20 mouse cellular contexts compared by ENCODE assay signal in the genomic region with DNA sequence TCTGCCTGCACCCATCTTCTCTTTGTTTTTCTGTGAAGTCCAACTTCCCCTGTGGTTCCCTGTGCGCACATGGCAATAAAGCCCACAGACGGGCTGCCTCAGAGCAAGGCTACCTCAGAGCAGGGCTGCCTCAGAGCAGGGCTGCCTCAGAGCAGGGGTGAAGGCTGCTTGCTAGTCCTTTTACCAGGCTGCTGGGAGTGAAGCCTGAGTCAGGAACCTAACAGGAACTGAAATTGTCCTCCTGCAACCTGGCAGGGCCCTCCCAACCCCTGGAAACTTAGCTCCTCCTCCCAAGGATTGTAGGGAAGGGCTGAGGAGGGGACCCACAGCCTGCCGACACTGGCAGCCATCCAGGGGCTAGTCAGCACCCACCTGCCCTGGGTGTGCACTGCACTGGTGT.
A peak's percentile ranks its signal among the peaks of the same experiment; 100 is the strongest.
DNase-seq lines count a peak whose midpoint lies in the region; ATAC-seq lines count a peak whose summit lies in the region.
"Had no signal": no experiment of that assay in that cellular context is flagged by ENCODE, and none has a peak within 500 bp of the region (broad histone marks: within the 10 kb centered on the region; RNA-seq: fewer than 3 reads in every experiment).

No protein-coding gene starts in this region.

- no peak overlapping the region for H3K4me2 ChIP-seq in kidney, embryonic 16.5 days (replicated peaks; ENCODE audit: low read depth, low read length)
- H3K4me2 ChIP-seq in intestine, embryonic 15.5 days (replicated peaks): no peak overlapping the region
- H3K4me2 ChIP-seq in stomach, embryonic 14.5 days (replicated peaks; ENCODE audit: low read depth, low read length): no peak overlapping the region
- H3K4me2 ChIP-seq: hindbrain, embryonic 14.5 days; liver, embryonic 13.5 days; midbrain, embryonic 13.5 days had no signal

- H3K4me1 ChIP-seq in kidney, embryonic 16.5 days (ENCODE audit: insufficient read depth, low read length): peaks cover 58% of the 10 kb centered on the region
- peaks cover 31% of the 10 kb centered on the region for H3K4me1 ChIP-seq in intestine, embryonic 15.5 days (replicated peaks)
- peaks cover 14% of the 10 kb centered on the region for H3K4me1 ChIP-seq in stomach, embryonic 14.5 days (ENCODE audit: control insufficient read depth, insufficient read depth, low read length)

- H3K27me3 ChIP-seq in kidney, embryonic 16.5 days (ENCODE audit: insufficient read depth, low read length): no peaks in the 10 kb centered on the region
- no peaks in the 10 kb centered on the region for H3K27me3 ChIP-seq in intestine, embryonic 15.5 days (replicated peaks)
- no peaks in the 10 kb centered on the region for H3K27me3 ChIP-seq in stomach, embryonic 14.5 days (ENCODE audit: control insufficient read depth, insufficient read depth, low read length)
- H3K27me3 ChIP-seq: midbrain, embryonic 13.5 days had no signal

- H3K4me3 ChIP-seq in kidney, embryonic 16.5 days (ENCODE audit: low read length): no peak overlapping the region
- H3K4me3 ChIP-seq in intestine, embryonic 15.5 days (replicated peaks): no peak overlapping the region
- no peak overlapping the region for H3K4me3 ChIP-seq in stomach, embryonic 14.5 days (ENCODE audit: low read depth, low read length)
- H3K4me3 ChIP-seq: heart, adult 2 months; liver, embryonic 13.5 days; megakaryocyte, embryonic 14.5 days; midbrain, embryonic 13.5 days had no signal

- WGBS in kidney, embryonic 16.5 days: 41% methylated on average over 3 of the region's 3 CpGs
- WGBS in intestine, embryonic 15.5 days: 49% methylated on average over 3 of the region's 3 CpGs
- WGBS in stomach, embryonic 14.5 days: 56% methylated on average over 3 of the region's 3 CpGs

- H3K36me3 ChIP-seq in kidney, embryonic 16.5 days (ENCODE audit: insufficient read depth, low read length): no peaks in the 10 kb centered on the region
- no peaks in the 10 kb centered on the region for H3K36me3 ChIP-seq in intestine, embryonic 15.5 days
- H3K36me3 ChIP-seq in stomach, embryonic 14.5 days (ENCODE audit: control insufficient read depth, insufficient read depth, low read length): no peaks in the 10 kb centered on the region
- H3K36me3 ChIP-seq: liver, embryonic 13.5 days had no signal

- no peak for DNase-seq in kidney, postnatal 36 days
- DNase-seq in spleen, postnatal 4 days (ENCODE audit: low spot score in 2 of 2): no peak
- no peak for DNase-seq in T-cell, adult 2 months (ENCODE audit: low spot score)
- DNase-seq: adrenal gland, postnatal 25 days; cerebellum, adult 8-10 months; cerebellum, postnatal 36 days; gastrocnemius, postnatal 14 days; heart, adult 2 months; layer of hippocampus, adult 9-11 months; liver, embryonic 13.5 days; lung, postnatal 10 days had no signal

- H3K9me3 ChIP-seq in kidney, embryonic 16.5 days (ENCODE audit: low read length): no peaks in the 10 kb centered on the region
- H3K9me3 ChIP-seq in intestine, embryonic 15.5 days: no peaks in the 10 kb centered on the region
- no peaks in the 10 kb centered on the region for H3K9me3 ChIP-seq in stomach, embryonic 14.5 days (ENCODE audit: control insufficient read depth, low read depth, low read length)
- H3K9me3 ChIP-seq: liver, embryonic 13.5 days; megakaryocyte, embryonic 14.5 days; midbrain, embryonic 13.5 days had no signal

- peak overlapping the region; percentile 42; the same call in 1 of the 2 replicates for H3K27ac ChIP-seq in kidney, embryonic 16.5 days (ENCODE audit: low read length)
- H3K27ac ChIP-seq in intestine, embryonic 15.5 days: 0 out of 2 replicates have a peak overlapping the region, but pooled peaks have one; percentile 1
- peak overlapping the region; percentile 55; the same call in 1 of the 2 replicates for H3K27ac ChIP-seq in stomach, embryonic 14.5 days (ENCODE audit: low read length)
- H3K27ac ChIP-seq: heart, adult 2 months; hindbrain, embryonic 14.5 days; liver, embryonic 13.5 days; midbrain, embryonic 13.5 days had no signal

- no peak overlapping the region; the same call in 1 of the 2 replicates for H3K9ac ChIP-seq in kidney, embryonic 16.5 days (replicated peaks; ENCODE audit: low read length)
- H3K9ac ChIP-seq in intestine, embryonic 15.5 days: no peak overlapping the region
- H3K9ac ChIP-seq in stomach, embryonic 14.5 days (replicated peaks; ENCODE audit: low read depth, low read length): no peak overlapping the region
- H3K9ac ChIP-seq: hindbrain, embryonic 14.5 days; liver, embryonic 13.5 days; midbrain, embryonic 13.5 days had no signal

- ATAC-seq in kidney, embryonic 16.5 days (ENCODE audit: low FRiP score, low TSS enrichment): no peak
- ATAC-seq in common myeloid progenitor, adult 5-6 weeks (replicated peaks; ENCODE audit: low read depth, poor library complexity, severe bottlenecking): peak; percentile 56
- ATAC-seq in intestine, embryonic 15.5 days: peak; percentile 24
- no peak for ATAC-seq in stomach, embryonic 14.5 days (ENCODE audit: insufficient number of reproducible peaks, insufficient read depth, low FRiP score, low read depth)
- ATAC-seq: forebrain, embryonic 14.5 days; inflammation-experienced regulatory T-cells, adult 6 months; midbrain, embryonic 13.5 days had no signal

Comparison
In these comparisons a context has a peak if more than half of its experiments do, and no peak if none do; other contexts are left out.
1. ATAC-seq: peak in common myeloid progenitor, adult 5-6 weeks (single experiment) and intestine, embryonic 15.5 days (single experiment); none in kidney, embryonic 16.5 days (single experiment) and stomach, embryonic 14.5 days (single experiment).
2. H3K27ac ChIP-seq: peak in every context shown above with its lines; median percentile 55 in stomach, embryonic 14.5 days; 42 in kidney, embryonic 16.5 days; 1 in intestine, embryonic 15.5 days.